Comparison of ENCODE assay signal across 7 mouse cellular contexts in the genomic region with DNA sequence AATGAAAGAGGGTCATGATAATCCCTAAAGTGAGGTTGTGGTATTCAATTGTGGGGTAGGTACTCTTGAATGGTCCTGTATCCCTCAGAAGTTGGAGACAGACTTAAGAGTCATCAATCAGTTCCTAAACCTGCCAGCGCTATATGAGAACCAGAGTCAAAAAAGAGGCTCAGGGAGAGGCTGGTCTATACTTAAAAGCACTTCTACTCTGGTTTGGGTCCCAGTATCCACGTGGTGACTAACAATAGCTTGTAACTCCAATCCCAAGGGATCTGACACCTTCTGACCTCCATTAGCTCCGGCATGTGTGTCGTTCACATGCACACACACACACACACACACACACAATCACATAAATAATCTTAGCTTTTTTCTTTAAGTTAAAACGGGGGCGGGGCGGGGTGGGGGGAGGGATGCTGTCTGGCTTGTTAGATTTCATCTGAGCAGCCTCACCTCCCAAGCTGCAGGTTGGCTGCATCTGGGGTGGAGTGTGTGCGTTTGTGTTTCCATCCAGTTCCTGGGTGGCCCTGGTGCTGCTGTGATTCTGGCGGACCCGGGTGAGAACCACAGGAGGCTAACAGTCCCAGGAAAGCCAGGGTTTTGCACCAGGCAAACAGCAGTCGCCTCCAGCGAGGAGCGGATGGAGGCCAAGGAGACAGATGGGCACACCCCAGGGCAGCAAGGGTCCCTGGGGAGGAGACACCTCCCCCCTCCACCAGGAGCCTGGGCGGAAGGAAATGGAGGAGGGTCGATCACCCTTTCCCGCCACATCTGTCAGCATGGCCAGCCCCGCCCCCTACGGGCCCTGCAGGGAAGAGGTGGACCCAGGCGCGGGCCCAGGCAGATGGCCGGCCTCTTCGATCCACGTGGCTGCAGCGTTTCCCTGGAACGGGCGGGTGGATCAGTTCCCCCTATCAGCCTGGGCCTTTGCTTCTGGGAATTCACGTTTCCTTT. TPM values are rescaled to one million over a fixed set of nuclear protein-coding genes. Genes with fewer than 3 reads are reported as not detected.
A peak's percentile ranks its signal among the peaks of the same experiment; 100 is the strongest.
DNase-seq lines count a peak whose midpoint lies in the region; ATAC-seq lines count a peak whose summit lies in the region.

No protein-coding gene starts in this region.

- peak; percentile 57 for ATAC-seq in hindbrain, embryonic 13.5 days (ENCODE audit: low FRiP score)
- peak; percentile 69 for ATAC-seq in limb, embryonic 11.5 days (ENCODE audit: insufficient number of reproducible peaks, low FRiP score, low TSS enrichment, low read depth)
- peak; percentile 80 for ATAC-seq in midbrain, embryonic 11.5 days (ENCODE audit: low FRiP score)

- no peaks in the 10 kb centered on the region for H3K36me3 ChIP-seq in hindbrain, embryonic 13.5 days
- H3K36me3 ChIP-seq in limb, embryonic 11.5 days (ENCODE audit: control insufficient read depth, insufficient read depth, low read length), result no peaks in the 10 kb centered on the region
- H3K36me3 ChIP-seq in midbrain, embryonic 11.5 days (ENCODE audit: control insufficient read depth, insufficient read depth, low read length), result no peaks in the 10 kb centered on the region

- peaks cover 17% of the 10 kb centered on the region; the same call in 1 of the 2 replicates for H3K27me3 ChIP-seq in hindbrain, embryonic 13.5 days
- H3K27me3 ChIP-seq in limb, embryonic 11.5 days (ENCODE audit: control insufficient read depth, insufficient read depth, low read length), result no peaks in the 10 kb centered on the region
- H3K27me3 ChIP-seq in midbrain, embryonic 11.5 days (ENCODE audit: control insufficient read depth, insufficient read depth, low read length), result peaks cover 2% of the 10 kb centered on the region

- DNase-seq in ZHBTc4 (ENCODE audit: low read depth, low spot score), result peak; percentile 72
- peak; percentile 39 for DNase-seq in cerebellum, adult 8-10 months
- peak; percentile 82 for DNase-seq in forelimb bud, embryonic 11.5 days (ENCODE audit: low read depth, low spot score)
- peak; percentile 92 for DNase-seq in limb, embryonic 11.5 days (ENCODE audit: low spot score)
- DNase-seq in midbrain, embryonic 11.5 days (ENCODE audit: low spot score, missing footprints), result peak; percentile 97
- peak; percentile 63 to 78 for DNase-seq in spleen, postnatal 10 days (ENCODE audit: low spot score in 2 of 2)

- 2% methylated on average over 21 of the region's 27 CpGs for WGBS in hindbrain, embryonic 13.5 days
- WGBS in limb, embryonic 11.5 days, result under 1% methylated on average over 27 of the region's 27 CpGs
- WGBS in midbrain, embryonic 11.5 days, result 1% methylated on average over 27 of the region's 27 CpGs

- peak overlapping the region; percentile 23; the same call in 1 of the 2 replicates for H3K27ac ChIP-seq in hindbrain, embryonic 13.5 days
- H3K27ac ChIP-seq in limb, embryonic 11.5 days (replicated peaks; ENCODE audit: low read depth, low read length), result peak overlapping the region; percentile 49
- H3K27ac ChIP-seq in midbrain, embryonic 11.5 days (ENCODE audit: low read depth, low read length), result no peak overlapping the region; the same call in 1 of the 2 replicates

- peak overlapping the region; percentile 62 for H3K4me2 ChIP-seq in hindbrain, embryonic 13.5 days
- H3K4me2 ChIP-seq in limb, embryonic 11.5 days (ENCODE audit: low read depth, severe bottlenecking), result peak overlapping the region; percentile 58
- peak overlapping the region; percentile 46 for H3K4me2 ChIP-seq in midbrain, embryonic 11.5 days

- H3K4me3 ChIP-seq in hindbrain, embryonic 13.5 days, result peak overlapping the region; percentile 29
- peak overlapping the region; percentile 11; the same call in 1 of the 2 replicates for H3K4me3 ChIP-seq in limb, embryonic 11.5 days (ENCODE audit: low read depth, low read length)
- peak overlapping the region; percentile 21 for H3K4me3 ChIP-seq in midbrain, embryonic 11.5 days (ENCODE audit: low read depth, low read length)

- peak overlapping the region; percentile 63 for H3K9ac ChIP-seq in hindbrain, embryonic 13.5 days
- H3K9ac ChIP-seq in limb, embryonic 11.5 days (ENCODE audit: low read length), result peak overlapping the region; percentile 9; the same call in 1 of the 2 replicates
- peak overlapping the region; percentile 66 for H3K9ac ChIP-seq in midbrain, embryonic 11.5 days (ENCODE audit: low read length)

- H3K9me3 ChIP-seq in hindbrain, embryonic 13.5 days, result no peaks in the 10 kb centered on the region
- no peaks in the 10 kb centered on the region for H3K9me3 ChIP-seq in limb, embryonic 11.5 days (ENCODE audit: control insufficient read depth, low read length)
- no peaks in the 10 kb centered on the region for H3K9me3 ChIP-seq in midbrain, embryonic 11.5 days (ENCODE audit: control insufficient read depth, low read length)

- peaks cover 28% of the 10 kb centered on the region for H3K4me1 ChIP-seq in hindbrain, embryonic 13.5 days (replicated peaks)
- H3K4me1 ChIP-seq in limb, embryonic 11.5 days (ENCODE audit: control insufficient read depth, insufficient read depth, low read length), result peaks cover 31% of the 10 kb centered on the region
- peaks cover 22% of the 10 kb centered on the region for H3K4me1 ChIP-seq in midbrain, embryonic 11.5 days (ENCODE audit: control insufficient read depth, insufficient read depth, low read length)

RNA-seq across cellular contexts. Expression of a gene that starts 37.0 kb away (rescaled TPM):
- 3.8 and 5.3 TPM in 2 replicates for polyA plus RNA-seq in hindbrain, embryonic 13.5 days (2015; fragmentation: Nextera tagmentation; extraction: Ambion mirVana)
- 3.2 and 4.2 TPM in 2 replicates for polyA plus RNA-seq in limb, embryonic 11.5 days (2014; fragmentation: Nextera tagmentation; extraction: Ambion mirVana)
- polyA plus RNA-seq in midbrain, embryonic 11.5 days (2014; fragmentation: Nextera tagmentation; extraction: Ambion mirVana), result 2.2 and 2.4 TPM in 2 replicates

RNA-seq across cellular contexts. Expression of a gene that starts 50.0 kb away (rescaled TPM):
- 423 TPM in 2 replicates for polyA plus RNA-seq in hindbrain, embryonic 13.5 days (2015; fragmentation: Nextera tagmentation; extraction: Ambion mirVana)
- 318 and 321 TPM in 2 replicates for polyA plus RNA-seq in limb, embryonic 11.5 days (2014; fragmentation: Nextera tagmentation; extraction: Ambion mirVana)
- 348 and 375 TPM in 2 replicates for polyA plus RNA-seq in midbrain, embryonic 11.5 days (2014; fragmentation: Nextera tagmentation; extraction: Ambion mirVana)

Comparison
In these comparisons a context has a peak if more than half of its experiments do, and no peak if none do; other contexts are left out.
1. DNase-seq: peak in every context shown above with its lines; median percentile 97 in midbrain, embryonic 11.5 days; 92 in limb, embryonic 11.5 days; 82 in forelimb bud, embryonic 11.5 days; 72 in ZHBTc4; 70 in spleen, postnatal 10 days; 39 in cerebellum, adult 8-10 months.
2. H3K9ac ChIP-seq: peak in every context shown above with its lines; median percentile 66 in midbrain, embryonic 11.5 days; 63 in hindbrain, embryonic 13.5 days; 9 in limb, embryonic 11.5 days.